Mouse (Mus musculus) C2C12 (cell line): ENCODE measurements around the gene Mto1.

Experiments
- CTCF ChIP-seq: IDR thresholded peaks from one replicate; pipeline ENCODE4 v1.5.1; 2011; ENCODE audit not compliant: control insufficient read depth, insufficient read depth, insufficient read length
- MAX ChIP-seq: IDR thresholded peaks from one replicate; pipeline ENCODE4 v1.6.1; 2011; ENCODE audit warnings: mild to moderate bottlenecking, control low read depth
- USF1 ChIP-seq: IDR thresholded peaks from one replicate; pipeline ENCODE4 v1.6.1; 2011; ENCODE audit warnings: low read depth, mild to moderate bottlenecking, control low read depth, moderate library complexity

GRCm38 (mm10) chr9:78447973-78448873, at the start of gene Mto1, which contains the start of gene Gm17324:
- TF ChIP-seq USF1 (no peak), CTCF (no peak), MAX (peak; percentile 28)
